Mouse (Mus musculus) hindbrain, embryonic 10.5 days (tissue): ENCODE measurements around the gene B830017H08Rik. TPM values are rescaled to one million over a fixed set of nuclear protein-coding genes. Genes with fewer than 3 reads are reported as not detected.

Experiments
- DNase-seq: peaks from one replicate; pipeline ENCODE4 v3.0.0-alpha.2; 2017; ENCODE audit warnings: low spot score
- H3K27ac ChIP-seq: fragments of 300-500 bp; sonication (generic); 2 replicates; pipeline ENCODE4 v1.5.1; 2016; ENCODE audit warnings: mild to moderate bottlenecking, moderate library complexity
- H3K27me3 ChIP-seq: fragments of 300-500 bp; sonication (generic); 2 replicates; pipeline ENCODE4 v1.6.1; 2016; ENCODE audit warnings: mild to moderate bottlenecking; ENCODE audit not compliant: poor library complexity, insufficient read depth, severe bottlenecking
- H3K36me3 ChIP-seq: fragments of 300-500 bp; sonication (generic); 2 replicates; pipeline ENCODE4 v1.6.1; 2016; ENCODE audit warnings: mild to moderate bottlenecking, moderate library complexity
- H3K4me1 ChIP-seq: fragments of 300-500 bp; sonication (generic); replicated peaks from 2 replicates; pipeline ENCODE4 v1.6.1; 2016; ENCODE audit warnings: mild to moderate bottlenecking
- H3K4me3 ChIP-seq: fragments of 300-500 bp; sonication (generic); 2 replicates; pipeline ENCODE4 v1.5.1; 2016; ENCODE audit warnings: mild to moderate bottlenecking, moderate library complexity
- H3K9me3 ChIP-seq: fragments of 300-500 bp; sonication (generic); 2 replicates; pipeline ENCODE4 v1.6.1; 2016; ENCODE audit warnings: mild to moderate bottlenecking, moderate library complexity
- WGBS: fragments of 180-500 bp; shearing (Covaris S2); methylation state at CpG from one replicate; pipeline ENCODE4 v1.1.7; 2016; 5-methylcytosine and 5-hydroxymethylcytosine counted together
- polyA plus RNA-seq: library from polyadenylated mRNA; unstranded; fragments of >200 nt; fragmentation: Nextera tagmentation; extraction: Ambion mirVana; gene quantifications from 2 replicates; pipeline ENCODE4 v1.2.1, GENCODE M21; 2016

The B830017H08Rik gene
- polyA plus RNA-seq, 1 experiment from 2014 or later: 0.22 TPM

GRCm38 (mm10) chr16:17816528-17816927 lies 16.4 kb upstream of the B830017H08Rik start:
- Histone ChIP-seq H3K4me1 (peaks cover 15% of the 10 kb centered on the region; the same call in 1 of the 2 replicates), H3K9me3 (no peaks in the 10 kb centered on the region), H3K27ac (no peak overlapping the region), H3K36me3 (no peaks in the 10 kb centered on the region), H3K27me3 (peaks cover 70% of the 10 kb centered on the region), H3K4me3 (no peak overlapping the region)
- DNase-seq: no peak
- 84% methylated on average over 8 of the region's 8 CpGs for WGBS

DNA sequence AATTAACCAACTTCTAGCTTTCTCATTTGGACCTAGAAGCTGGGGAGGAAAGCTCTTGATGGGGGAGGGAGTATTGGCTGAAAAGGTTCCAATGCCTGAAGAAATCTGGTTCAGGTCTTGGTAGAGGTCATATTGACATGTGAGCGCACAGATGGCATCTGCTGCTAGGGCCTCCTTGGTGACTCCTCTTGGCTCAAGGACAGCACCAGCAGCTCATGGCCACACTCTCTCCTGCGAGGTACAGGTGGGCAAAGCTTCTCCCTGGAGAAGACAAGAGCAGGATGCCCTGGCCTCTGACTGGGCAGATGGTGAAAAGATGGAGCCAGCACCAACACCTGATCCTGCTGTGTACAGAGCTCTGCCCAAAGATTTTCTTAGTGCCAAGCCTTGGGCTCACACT lies 6.4 kb upstream of the B830017H08Rik start:
- H3K4me1 ChIP-seq: no peaks in the 10 kb centered on the region
- DNase-seq: no peak
- H3K27ac ChIP-seq: no peak overlapping the region
- 86% methylated on average over 2 of the region's 2 CpGs for WGBS
- H3K4me3 ChIP-seq: no peak overlapping the region
- no peaks in the 10 kb centered on the region for H3K36me3 ChIP-seq
- H3K27me3 ChIP-seq: peaks cover 44% of the 10 kb centered on the region
- H3K9me3 ChIP-seq: no peaks in the 10 kb centered on the region

DNA sequence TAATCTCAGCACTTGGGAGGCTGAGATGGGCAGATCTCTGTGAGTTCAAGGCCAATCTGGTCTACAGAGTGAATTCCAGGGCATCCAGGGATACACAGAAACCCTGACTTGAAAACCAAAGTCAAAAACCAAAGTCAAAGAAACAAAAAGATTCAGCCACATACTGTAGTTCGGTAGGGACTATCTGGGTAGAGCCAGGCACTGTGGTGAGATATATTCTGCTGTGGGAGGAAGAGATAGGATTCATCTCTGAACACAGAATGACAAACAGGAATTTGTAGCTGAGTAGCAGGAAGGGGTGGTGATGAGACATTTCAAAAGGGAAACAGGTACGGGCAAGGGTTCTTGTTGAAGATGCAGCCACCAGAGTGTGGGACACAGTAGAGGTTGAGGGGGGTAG lies 4.7 kb upstream of the B830017H08Rik start:
- Histone ChIP-seq H3K36me3 (no peaks in the 10 kb centered on the region), H3K27ac (no peak overlapping the region), H3K4me1 (peaks cover 11% of the 10 kb centered on the region), H3K9me3 (no peaks in the 10 kb centered on the region), H3K27me3 (peaks cover 62% of the 10 kb centered on the region), H3K4me3 (no peak overlapping the region)
- no peak for DNase-seq
- WGBS: 88% methylated on average over 2 of the region's 2 CpGs

DNA sequence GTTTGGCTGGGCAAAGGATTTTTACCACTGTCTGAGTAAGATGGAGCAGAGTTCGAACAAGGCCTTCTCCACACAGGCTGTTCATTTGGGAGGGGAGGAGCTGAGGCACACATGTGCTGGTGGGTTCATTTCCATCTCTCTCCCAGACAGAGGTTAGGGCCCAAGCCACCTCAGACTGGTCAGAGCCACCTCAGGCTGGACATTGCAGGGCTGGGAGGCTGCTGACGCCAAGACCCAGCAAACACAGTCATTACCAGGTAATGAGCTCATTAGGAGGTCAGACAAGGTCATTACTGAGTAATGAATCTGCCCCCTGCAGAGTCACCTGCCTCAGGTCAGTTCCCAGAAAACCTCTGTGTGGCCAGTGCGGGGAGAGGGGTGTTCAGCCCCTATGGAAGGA lies 4.1 kb upstream of the B830017H08Rik start:
- H3K27me3 ChIP-seq: peaks cover 68% of the 10 kb centered on the region
- no peak overlapping the region for H3K27ac ChIP-seq
- WGBS: 73% methylated on average over 3 of the region's 3 CpGs
- no peaks in the 10 kb centered on the region for H3K36me3 ChIP-seq
- peaks cover 17% of the 10 kb centered on the region for H3K4me1 ChIP-seq
- DNase-seq: no peak
- no peak overlapping the region for H3K4me3 ChIP-seq
- no peaks in the 10 kb centered on the region for H3K9me3 ChIP-seq

DNA sequence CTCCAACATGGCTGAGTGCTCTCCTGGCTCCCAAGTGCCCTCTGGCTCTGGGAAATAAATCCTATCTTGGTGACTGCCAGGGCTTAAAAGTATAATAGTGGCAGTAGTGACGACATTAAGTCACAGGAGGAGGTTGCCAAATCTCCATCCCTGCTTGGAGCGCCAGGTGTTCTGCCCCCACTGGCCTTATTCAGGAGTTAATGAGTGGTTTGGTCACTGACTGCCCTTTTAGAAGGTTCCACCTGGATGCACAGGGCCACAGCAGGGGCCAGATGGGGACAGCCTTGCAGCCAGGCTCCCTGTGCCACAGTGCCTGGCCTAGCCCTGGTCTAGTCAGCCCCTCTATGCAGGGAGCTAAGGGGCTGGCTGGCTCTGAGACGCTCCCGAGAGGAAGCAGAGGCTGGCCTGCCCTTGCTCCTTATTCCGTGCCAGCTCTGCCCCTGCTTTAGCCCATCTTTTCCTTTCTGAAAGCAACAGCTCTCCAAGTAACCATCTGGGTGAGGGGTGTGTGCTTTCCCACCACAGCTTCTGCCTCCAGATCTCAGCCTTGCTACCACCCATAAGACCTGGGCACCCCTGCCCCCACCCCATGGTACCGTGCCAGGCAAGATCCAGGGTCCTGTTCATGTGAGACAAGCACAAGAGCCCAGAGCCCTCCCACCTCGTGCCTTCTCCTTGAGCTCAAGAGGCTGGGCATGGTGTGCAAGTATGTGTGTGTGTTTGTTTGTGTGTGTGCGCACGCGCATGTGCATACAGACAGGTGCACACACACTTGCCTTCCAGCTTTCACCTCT lies 2.3 kb upstream of the B830017H08Rik start:
- 56% methylated on average over 10 of the region's 10 CpGs for WGBS
- DNase-seq: no peak

GRCm38 (mm10) chr16:17831781-17832180 lies 1.1 kb upstream of the B830017H08Rik start:
- 11% methylated on average over 11 of the region's 11 CpGs for WGBS
- Histone ChIP-seq H3K36me3 (no peaks in the 10 kb centered on the region), H3K27me3 (peaks cover 95% of the 10 kb centered on the region), H3K4me1 (peaks cover 23% of the 10 kb centered on the region), H3K27ac (no peak overlapping the region), H3K9me3 (no peaks in the 10 kb centered on the region), H3K4me3 (no peak overlapping the region)
- DNase-seq: no peak

More for the DNA sequence above, 2.3 kb upstream of the B830017H08Rik start:
- Histone ChIP-seq H3K9me3 (no peaks in the 10 kb centered on the region), H3K27me3 (peaks cover 85% of the 10 kb centered on the region), H3K36me3 (no peaks in the 10 kb centered on the region), H3K4me1 (peaks cover 23% of the 10 kb centered on the region), H3K27ac (no peak overlapping the region), H3K4me3 (no peak overlapping the region)

DNA sequence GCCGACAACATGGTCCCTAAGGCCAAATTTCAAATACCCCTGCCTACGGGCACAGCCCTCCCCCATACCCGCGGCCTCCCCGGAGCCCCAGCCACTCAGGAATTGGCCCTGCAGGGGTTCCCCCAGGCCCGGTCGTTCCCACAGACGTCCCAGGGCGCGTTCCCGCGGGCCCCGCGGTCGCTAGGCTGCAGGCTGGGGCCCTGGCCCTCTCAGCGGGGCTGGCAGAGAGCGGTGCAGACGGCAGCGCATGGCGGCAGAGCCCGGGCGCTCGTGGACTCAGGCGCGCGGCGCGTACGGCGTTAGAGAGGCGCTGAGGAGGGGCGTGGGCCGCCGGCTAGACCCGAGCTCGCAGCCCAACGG lies 380 bp downstream of the B830017H08Rik start:
- peaks cover 23% of the 10 kb centered on the region for H3K4me1 ChIP-seq
- peak overlapping the region; percentile 79 for H3K27ac ChIP-seq
- peak; percentile 59 for DNase-seq
- under 1% methylated on average over 37 of the region's 37 CpGs for WGBS
- peaks cover 99% of the 10 kb centered on the region for H3K27me3 ChIP-seq
- H3K4me3 ChIP-seq: peak overlapping the region; percentile 70
- no peaks in the 10 kb centered on the region; the same call in 1 of the 2 replicates for H3K36me3 ChIP-seq
- H3K9me3 ChIP-seq: no peaks in the 10 kb centered on the region

GRCm38 (mm10) chr16:17833681-17834399 lies 919 bp downstream of the B830017H08Rik start:
- peaks cover 93% of the 10 kb centered on the region for H3K27me3 ChIP-seq
- H3K27ac ChIP-seq: peak overlapping the region; percentile 79
- peak; percentile 73 for DNase-seq
- H3K4me3 ChIP-seq: peak overlapping the region; percentile 70
- no peaks in the 10 kb centered on the region for H3K9me3 ChIP-seq
- WGBS: 1% methylated on average over 103 of the region's 103 CpGs
- H3K36me3 ChIP-seq: no peaks in the 10 kb centered on the region; the same call in 1 of the 2 replicates
- peaks cover 23% of the 10 kb centered on the region for H3K4me1 ChIP-seq

GRCm38 (mm10) chr16:17834543-17834942 lies 1.6 kb downstream of the B830017H08Rik start:
- DNase-seq: no peak
- WGBS: 54% methylated on average over 7 of the region's 7 CpGs
- Histone ChIP-seq H3K9me3 (no peaks in the 10 kb centered on the region), H3K27ac (no peak overlapping the region), H3K4me3 (peak overlapping the region; percentile 70), H3K27me3 (peaks cover 86% of the 10 kb centered on the region), H3K4me1 (peaks cover 23% of the 10 kb centered on the region), H3K36me3 (peaks cover 5% of the 10 kb centered on the region)

GRCm38 (mm10) chr16:17835481-17835880 lies 2.6 kb downstream of the B830017H08Rik start:
- H3K9me3 ChIP-seq: no peaks in the 10 kb centered on the region
- H3K27ac ChIP-seq: no peak overlapping the region
- peaks cover 23% of the 10 kb centered on the region for H3K4me1 ChIP-seq
- no peak overlapping the region for H3K4me3 ChIP-seq
- 59% methylated on average over 13 of the region's 13 CpGs for WGBS
- peaks cover 77% of the 10 kb centered on the region for H3K27me3 ChIP-seq
- DNase-seq: no peak
- peaks cover 14% of the 10 kb centered on the region for H3K36me3 ChIP-seq

DNA sequence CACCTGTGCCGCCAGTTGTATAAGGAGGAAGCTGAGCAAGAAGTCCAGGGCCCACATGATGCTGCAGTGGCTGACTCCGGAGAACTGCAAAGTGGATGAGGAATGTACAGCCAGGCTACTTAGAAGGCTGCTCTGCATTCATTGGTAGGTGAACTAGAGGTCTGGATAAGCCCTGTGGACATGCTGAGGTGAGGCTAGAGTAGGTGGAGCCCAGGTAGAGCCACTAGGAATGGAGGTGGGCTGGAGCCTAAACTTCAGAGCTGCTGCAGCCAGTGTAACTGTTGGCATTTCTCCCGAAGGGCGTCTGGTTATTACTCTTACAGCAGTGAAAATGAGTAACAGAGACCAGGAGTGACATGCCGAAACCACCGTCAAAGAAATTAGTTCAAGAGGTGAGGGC lies 5.1 kb downstream of the B830017H08Rik start, which contains the start of gene Car15:
TSS of gene Car15 (minus strand) at position 314 of the 400 bp plus-strand sequence.
- DNase-seq: no peak
- H3K27ac ChIP-seq: no peak within 1 kb of the TSS
- H3K9me3 ChIP-seq: no peaks in the 10 kb centered on the region
- peaks cover 51% of the 10 kb centered on the region for H3K27me3 ChIP-seq
- 85% methylated on average over 6 of the region's 6 CpGs for WGBS
- no peak within 1 kb of the TSS for H3K4me3 ChIP-seq
- H3K36me3 ChIP-seq: peaks cover 39% of the 10 kb centered on the region
- H3K4me1 ChIP-seq: peaks cover 14% of the 10 kb centered on the region

GRCm38 (mm10) chr16:17839976-17840375 lies 7.1 kb downstream of the B830017H08Rik start:
- 87% methylated on average over 4 of the region's 4 CpGs for WGBS
- Histone ChIP-seq H3K27ac (no peak overlapping the region), H3K9me3 (no peaks in the 10 kb centered on the region), H3K4me1 (no peaks in the 10 kb centered on the region), H3K27me3 (peaks cover 32% of the 10 kb centered on the region), H3K36me3 (peaks cover 58% of the 10 kb centered on the region), H3K4me3 (no peak overlapping the region)
- no peak for DNase-seq

DNA sequence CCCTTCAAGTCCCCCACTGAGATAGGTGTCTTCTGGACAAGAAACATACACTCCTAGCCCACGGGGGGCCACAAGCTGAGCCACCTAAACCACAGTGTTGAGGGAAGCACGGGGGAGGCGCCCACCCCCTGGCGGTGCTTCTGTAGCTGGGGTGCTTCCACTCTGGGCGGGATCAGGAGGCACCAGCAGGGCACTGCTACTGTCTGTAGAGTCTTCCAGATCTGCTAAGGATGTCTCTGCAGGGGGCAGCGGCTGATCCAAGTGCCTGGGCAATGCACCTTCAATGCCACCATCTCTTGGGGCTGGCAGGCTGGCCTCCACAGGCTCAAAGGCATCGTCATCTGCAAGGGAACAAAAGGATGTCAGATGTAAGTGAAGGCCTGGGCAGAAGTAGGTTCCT lies 9.5 kb downstream of the B830017H08Rik start:
- Histone ChIP-seq H3K4me1 (no peaks in the 10 kb centered on the region), H3K27ac (no peak overlapping the region), H3K27me3 (peaks cover 7% of the 10 kb centered on the region), H3K4me3 (no peak overlapping the region), H3K9me3 (no peaks in the 10 kb centered on the region), H3K36me3 (peaks cover 83% of the 10 kb centered on the region)
- DNase-seq: no peak
- WGBS: 95% methylated on average over 7 of the region's 7 CpGs
